Mouse (Mus musculus): ENCODE measurements around the gene Tll2.

Tll2 gene

GRCm38 (mm10) chr19:41086289-41086688 is 120.3 kb downstream of the Tll2 start:
- DNase-seq, result no peak

GRCm38 (mm10) chr19:41083646-41084045 is 123.0 kb downstream of the Tll2 start:
- no peak for DNase-seq

GRCm38 (mm10) chr19:41081589-41081988 is 125.0 kb downstream of the Tll2 start:
- DNase-seq, result no peak

- no peak for DNase-seq
These were observed 129.7 kb downstream of the Tll2 start, which contains the start of gene Opalin for GRCm38 (mm10) chr19:41076906-41077305. Gene Opalin, minus strand, starts transcription at chr19:41077113.

- no peak for DNase-seq
These were observed 132.7 kb downstream of the Tll2 start for GRCm38 (mm10) chr19:41073746-41074455.

- DNase-seq, result peak; percentile 67
These were observed 135.1 kb downstream of the Tll2 start for GRCm38 (mm10) chr19:41071500-41071899.

GRCm38 (mm10) chr19:41054702-41055101 is 151.9 kb downstream of the Tll2 start:
- DNase-seq, result no peak

- DNase-seq, result no peak
These were observed 153.1 kb downstream of the Tll2 start for GRCm38 (mm10) chr19:41053530-41053929.

GRCm38 (mm10) chr19:41052247-41052646 is 154.4 kb downstream of the Tll2 start:
- no peak for DNase-seq

- no peak for DNase-seq
These were observed 154.9 kb downstream of the Tll2 start for GRCm38 (mm10) chr19:41051714-41052113.

- no peak for DNase-seq
These were observed 158.5 kb downstream of the Tll2 start for GRCm38 (mm10) chr19:41048187-41048559.

GRCm38 (mm10) chr19:41047437-41048186 is 159.0 kb downstream of the Tll2 start:
- DNase-seq, result no peak

GRCm38 (mm10) chr19:41045091-41045770 is 161.4 kb downstream of the Tll2 start:
- no peak for DNase-seq

- no peak for DNase-seq
These were observed 167.5 kb downstream of the Tll2 start for GRCm38 (mm10) chr19:41039110-41039509.

GRCm38 (mm10) chr19:41035809-41036551 is 170.7 kb downstream of the Tll2 start:
- DNase-seq, result no peak
